Mouse (Mus musculus) embryonic facial prominence, embryonic 11.5 days (tissue): ENCODE data around the gene Wtip. TPM values are rescaled to one million over a fixed set of nuclear protein-coding genes. Genes with fewer than 3 reads are reported as not detected.
"Not testable (repeated sequence)": the region's sequence is repeated elsewhere in the genome, so short reads cannot be mapped to it uniquely, and the experiment has no call there.

Experiments used
- ATAC-seq: fragments of 200-750 bp; cut with Nextera tagmentation; replicated peaks from 2 replicates; pipeline ENCODE4 v1.8.0; 2017; ENCODE audit warnings: low read depth; ENCODE audit not compliant: insufficient number of reproducible peaks, low FRiP score, low TSS enrichment
- DNase-seq: peaks from one replicate; pipeline ENCODE4 v3.0.0-alpha.2; 2015; ENCODE audit warnings: low spot score
- H3K27ac ChIP-seq: fragments of 300-500 bp; sonication (generic); replicated peaks from 2 replicates; pipeline ENCODE4 v1.5.1; 2014; ENCODE audit warnings: mild to moderate bottlenecking, low read depth, low read length, control low read depth
- H3K27me3 ChIP-seq: fragments of 300-500 bp; sonication (generic); 2 replicates; pipeline ENCODE4 v1.6.1; 2014; ENCODE audit warnings: mild to moderate bottlenecking, low read length, moderate library complexity, mixed read lengths; ENCODE audit not compliant: control insufficient read depth, insufficient read depth
- H3K36me3 ChIP-seq: fragments of 300-500 bp; sonication (generic); replicated peaks from 2 replicates; pipeline ENCODE4 v1.6.1; 2014; ENCODE audit warnings: low read depth, mild to moderate bottlenecking, low read length, moderate library complexity, mixed read lengths; ENCODE audit not compliant: control insufficient read depth, insufficient read depth
- H3K4me1 ChIP-seq: fragments of 300-500 bp; sonication (generic); 2 replicates; pipeline ENCODE4 v1.6.1; 2014; ENCODE audit warnings: low read length, mixed read lengths; ENCODE audit not compliant: control insufficient read depth, insufficient read depth
- H3K4me2 ChIP-seq: fragments of 300-500 bp; sonication (generic); 2 replicates; pipeline ENCODE4 v1.6.1; 2014; ENCODE audit warnings: low read depth, mild to moderate bottlenecking, control low read depth, low read length, moderate library complexity
- H3K4me3 ChIP-seq: fragments of 300-500 bp; sonication (generic); 2 replicates; pipeline ENCODE4 v1.5.1; 2014; ENCODE audit warnings: low read depth, low read length, control low read depth
- H3K9ac ChIP-seq: fragments of 300-500 bp; sonication (generic); replicated peaks from 2 replicates; pipeline ENCODE4 v1.6.1; 2014; ENCODE audit warnings: mild to moderate bottlenecking, control low read depth, low read length
- H3K9me3 ChIP-seq: fragments of 300-500 bp; sonication (generic); replicated peaks from 2 replicates; pipeline ENCODE4 v1.6.1; 2016; ENCODE audit warnings: mild to moderate bottlenecking, low read length, inconsistent platforms, mixed read lengths; ENCODE audit not compliant: control insufficient read depth
- WGBS: fragments of 180-500 bp; shearing (Covaris S2); extraction: QIAGEN DNeasy Blood & Tissue Kit; methylation state at CpG from one replicate; pipeline ENCODE4 v1.1.7; 2014; 5-methylcytosine and 5-hydroxymethylcytosine counted together
- polyA plus RNA-seq: library from polyadenylated mRNA; unstranded; fragments of >200 nt; fragmentation: Nextera tagmentation; extraction: Ambion mirVana; gene quantifications from 2 replicates; pipeline ENCODE4 v1.2.1, GENCODE M21; 2014

Gene Wtip
- 4.3 and 6.7 TPM in 2 replicates for polyA plus RNA-seq

DNA sequence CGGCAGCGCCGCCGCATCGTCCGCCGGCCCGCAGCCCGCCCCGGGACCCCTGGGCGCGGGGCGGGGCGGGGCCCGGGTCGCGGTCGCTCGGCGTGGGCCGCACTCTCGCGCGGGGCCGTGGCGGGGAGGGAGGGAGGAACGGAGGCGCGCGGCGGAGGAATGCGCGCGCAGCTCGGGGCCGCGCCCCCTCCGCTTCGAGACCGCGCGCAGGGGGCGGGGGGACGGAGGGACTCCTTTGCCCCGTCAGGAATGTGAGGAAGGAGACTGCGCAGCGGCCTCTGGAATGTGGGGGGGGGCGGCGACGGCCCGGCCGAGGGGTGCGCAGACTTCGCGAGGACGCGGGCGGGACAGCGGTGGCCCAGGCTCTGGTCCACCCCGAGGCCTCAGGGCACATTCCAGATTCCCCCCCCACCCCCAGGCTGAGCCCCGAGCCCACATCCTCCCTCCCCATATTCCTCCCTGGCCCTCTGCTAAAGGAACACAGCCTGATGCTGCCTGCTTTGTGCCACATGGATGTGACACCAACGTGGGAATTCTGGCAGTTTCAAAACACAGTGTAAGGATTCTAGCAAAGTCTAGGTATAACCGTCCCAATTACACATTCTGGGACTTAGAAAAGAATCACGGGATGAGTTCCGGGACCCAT lies at the start of gene Wtip:
Gene Wtip (minus strand): TSS at position 152 of the 646 bp plus-strand sequence.
- H3K4me1 ChIP-seq, result 0 out of 2 replicates have a peak, but pooled peaks cover 3% of the 10 kb centered on the region
- H3K9ac ChIP-seq, result peak within 1 kb of the TSS; percentile 91
- H3K27ac ChIP-seq, result peak within 1 kb of the TSS; percentile 76
- DNase-seq (peak; percentile 91), ATAC-seq (peak; percentile 81)
- H3K4me3 ChIP-seq, result peak within 1 kb of the TSS; percentile 93
- no peaks in the 10 kb centered on the region for H3K27me3 ChIP-seq
- H3K36me3 ChIP-seq, result no peaks in the 10 kb centered on the region; the same call in 1 of the 2 replicates
- peak within 1 kb of the TSS; percentile 64 for H3K4me2 ChIP-seq
- no peaks in the 10 kb centered on the region for H3K9me3 ChIP-seq
- 2% methylated on average over 20 of the region's 65 CpGs for WGBS

DNA sequence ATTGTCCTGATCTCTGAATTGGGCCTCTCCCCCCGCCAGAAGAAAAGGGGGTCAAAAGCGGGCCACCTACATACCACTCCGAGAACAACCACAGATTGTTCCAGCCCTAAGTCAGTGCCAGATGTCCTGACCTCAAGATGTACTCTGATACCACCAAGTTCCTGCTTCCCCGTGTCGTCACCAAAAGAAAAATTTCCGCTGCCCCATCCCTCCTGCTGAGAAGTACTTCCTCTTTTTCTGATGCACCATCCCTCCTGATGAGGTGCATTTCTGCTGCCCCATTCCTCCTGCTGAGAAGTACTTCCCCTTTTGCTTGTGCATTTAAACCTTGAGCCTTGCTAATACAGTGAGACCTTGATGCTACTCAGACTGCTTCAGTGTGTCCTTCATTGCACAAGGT lies 43.2 kb upstream of the Wtip start:
- not testable (repeated sequence) for H3K36me3 ChIP-seq, H3K27me3 ChIP-seq, H3K4me1 ChIP-seq, DNase-seq, H3K9ac ChIP-seq, H3K9me3 ChIP-seq, H3K27ac ChIP-seq, H3K4me3 ChIP-seq, H3K4me2 ChIP-seq, ATAC-seq
- WGBS, result 83% methylated on average over 6 of the region's 6 CpGs

DNA sequence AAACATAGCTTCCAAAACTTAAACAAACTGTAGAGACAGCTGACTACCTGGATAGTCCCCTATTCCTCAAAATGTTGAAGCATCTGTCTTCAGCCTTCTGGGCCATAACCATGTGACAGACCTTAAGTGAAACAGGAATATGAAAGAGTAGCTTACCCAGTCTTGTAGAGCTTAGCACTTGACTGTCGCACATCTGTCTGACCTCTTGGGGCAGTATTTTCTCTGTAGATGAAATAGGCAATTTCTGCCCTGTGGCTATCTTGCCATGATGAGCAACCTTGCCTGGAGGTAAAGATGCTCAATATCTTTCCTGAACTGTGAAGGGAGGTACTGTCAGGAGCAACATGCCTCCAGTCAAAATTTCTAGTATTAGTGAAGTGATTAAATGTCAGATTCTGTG lies 39.2 kb upstream of the Wtip start:
- WGBS, result 77% methylated on average over 1 of the region's 1 CpGs
- Histone ChIP-seq H3K36me3 (no peaks in the 10 kb centered on the region), H3K27me3 (no peaks in the 10 kb centered on the region), H3K9ac (no peak overlapping the region), H3K4me2 (no peak overlapping the region), H3K9me3 (no peaks in the 10 kb centered on the region), H3K4me3 (no peak overlapping the region), H3K27ac (no peak overlapping the region), H3K4me1 (no peaks in the 10 kb centered on the region)
- no peak for ATAC-seq
- no peak for DNase-seq

DNA sequence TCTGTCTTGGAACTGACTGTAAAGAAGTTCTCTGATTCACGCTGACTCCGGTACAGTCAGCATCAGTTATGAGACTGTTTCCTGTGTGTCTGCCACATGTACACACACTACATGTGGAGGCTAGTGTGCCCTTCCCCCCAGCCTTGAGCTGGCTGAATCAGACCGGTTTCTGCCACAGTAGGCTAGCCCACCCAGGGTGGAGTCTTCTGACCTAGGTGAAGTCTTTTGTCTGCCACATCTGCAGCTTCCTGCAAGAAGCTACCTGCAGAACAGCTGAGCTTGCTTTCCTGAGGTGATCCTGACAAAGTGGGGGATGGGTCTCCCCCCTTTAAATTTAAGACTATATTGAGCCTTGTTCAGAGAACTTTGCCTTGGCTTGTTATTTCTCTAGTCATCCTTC lies 36.4 kb upstream of the Wtip start, which contains the start of gene Uba2:
Gene Uba2 (minus strand): TSS at position 146 of the 400 bp plus-strand sequence.
- Histone ChIP-seq H3K4me2 (peak within 1 kb of the TSS; percentile 77; the same call in 1 of the 2 replicates), H3K4me1 (no peaks in the 10 kb centered on the region; the same call in 1 of the 2 replicates), H3K27me3 (no peaks in the 10 kb centered on the region), H3K9me3 (no peaks in the 10 kb centered on the region), H3K4me3 (peak within 1 kb of the TSS; percentile 95), H3K27ac (peak within 1 kb of the TSS; percentile 87; the same call in 1 of the 2 replicates), H3K36me3 (peaks cover 3% of the 10 kb centered on the region; the same call in 1 of the 2 replicates), H3K9ac (peak within 1 kb of the TSS; percentile 97)
- WGBS, result 82% methylated on average over 3 of the region's 3 CpGs
- no peak for DNase-seq
- no peak for ATAC-seq

DNA sequence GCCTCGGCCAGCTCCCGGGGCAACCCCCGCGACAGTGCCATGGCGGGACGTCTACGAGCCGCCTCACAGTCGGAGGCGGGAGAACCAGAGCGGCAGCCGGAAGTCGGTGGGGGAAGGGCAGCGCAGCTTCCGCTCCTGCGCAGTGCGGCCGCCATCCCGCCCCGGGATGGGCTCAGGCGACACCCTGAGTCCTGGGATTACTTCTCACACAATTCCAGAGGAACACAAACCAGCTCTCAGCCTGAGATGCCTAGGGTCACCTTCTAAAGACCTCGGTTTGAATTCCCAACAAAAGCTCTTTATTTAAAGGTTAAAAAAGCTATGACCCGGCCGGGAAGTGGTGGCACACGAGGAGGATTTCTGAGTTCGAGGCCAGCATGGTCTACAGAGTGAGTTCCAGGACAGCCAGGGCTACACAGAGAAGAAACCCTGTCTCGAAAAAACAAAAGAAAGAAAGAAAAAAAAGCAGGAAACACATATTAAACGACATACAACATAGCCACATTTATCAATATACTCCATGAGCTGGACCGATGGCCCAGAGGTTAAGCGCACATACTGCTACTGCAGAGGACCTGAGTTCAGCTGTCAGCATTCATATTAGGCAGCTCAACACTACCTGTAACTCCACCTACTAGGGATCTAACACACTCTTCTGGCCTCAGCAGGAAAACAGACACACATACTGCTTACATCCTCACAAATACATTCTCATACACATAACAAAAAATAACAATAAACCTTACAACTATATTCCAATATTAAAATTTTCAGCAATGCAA lies 35.6 kb upstream of the Wtip start:
- H3K9ac ChIP-seq, result peak overlapping the region; percentile 97
- H3K4me3 ChIP-seq, result peak overlapping the region; percentile 95
- H3K9me3 ChIP-seq, result no peaks in the 10 kb centered on the region
- DNase-seq (peak; percentile 92), ATAC-seq (peak; percentile 95)
- 10% methylated on average over 24 of the region's 30 CpGs for WGBS
- no peaks in the 10 kb centered on the region for H3K27me3 ChIP-seq
- H3K4me2 ChIP-seq, result peak overlapping the region; percentile 77; the same call in 1 of the 2 replicates
- H3K36me3 ChIP-seq, result peaks cover 6% of the 10 kb centered on the region; the same call in 1 of the 2 replicates
- H3K27ac ChIP-seq, result peak overlapping the region; percentile 87
- no peaks in the 10 kb centered on the region; the same call in 1 of the 2 replicates for H3K4me1 ChIP-seq

DNA sequence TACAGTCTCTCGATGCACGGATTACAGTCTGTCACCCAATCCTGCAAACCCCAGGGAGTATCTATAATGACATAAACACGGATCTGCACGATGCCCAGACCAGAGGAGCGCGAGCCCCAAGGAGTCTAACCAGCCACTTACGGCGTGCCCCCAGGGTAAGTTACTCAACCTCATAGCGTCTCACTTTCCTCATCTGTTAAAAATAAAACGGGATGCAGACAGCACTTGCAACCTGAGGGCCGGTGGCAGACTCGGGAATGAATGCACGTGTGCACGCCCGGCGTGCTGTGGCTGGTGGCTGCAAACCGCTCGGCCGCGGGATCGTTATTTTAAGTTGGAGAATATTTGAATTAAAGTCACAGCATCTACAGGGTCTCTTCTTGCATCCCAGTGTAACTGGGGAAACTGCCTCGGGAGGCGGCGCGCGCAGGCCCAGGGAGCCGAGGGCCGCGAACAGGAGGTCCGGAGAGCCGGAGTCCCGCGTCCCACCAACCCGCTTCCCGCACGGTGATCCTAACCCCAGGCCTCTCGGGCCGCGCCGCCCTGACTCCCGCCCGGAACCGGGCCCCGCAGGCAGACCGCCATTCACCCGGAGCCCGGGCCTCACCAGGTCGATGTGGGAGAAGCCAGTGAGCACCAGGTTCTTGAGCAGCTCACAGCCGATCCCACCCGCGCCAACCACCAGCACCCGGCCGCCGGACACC lies 34.9 kb upstream of the Wtip start:
- WGBS, result 0% methylated on average over 52 of the region's 54 CpGs
- DNase-seq, result peak; percentile 52
- H3K9me3 ChIP-seq, result no peaks in the 10 kb centered on the region
- ATAC-seq, result peak; percentile 57
- H3K27me3 ChIP-seq, result no peaks in the 10 kb centered on the region
- no peaks in the 10 kb centered on the region; the same call in 1 of the 2 replicates for H3K4me1 ChIP-seq
- H3K27ac ChIP-seq, result peak overlapping the region; percentile 87
- H3K4me2 ChIP-seq, result peak overlapping the region; percentile 77
- peak overlapping the region; percentile 97 for H3K9ac ChIP-seq
- peak overlapping the region; percentile 95 for H3K4me3 ChIP-seq
- peaks cover 9% of the 10 kb centered on the region for H3K36me3 ChIP-seq

DNA sequence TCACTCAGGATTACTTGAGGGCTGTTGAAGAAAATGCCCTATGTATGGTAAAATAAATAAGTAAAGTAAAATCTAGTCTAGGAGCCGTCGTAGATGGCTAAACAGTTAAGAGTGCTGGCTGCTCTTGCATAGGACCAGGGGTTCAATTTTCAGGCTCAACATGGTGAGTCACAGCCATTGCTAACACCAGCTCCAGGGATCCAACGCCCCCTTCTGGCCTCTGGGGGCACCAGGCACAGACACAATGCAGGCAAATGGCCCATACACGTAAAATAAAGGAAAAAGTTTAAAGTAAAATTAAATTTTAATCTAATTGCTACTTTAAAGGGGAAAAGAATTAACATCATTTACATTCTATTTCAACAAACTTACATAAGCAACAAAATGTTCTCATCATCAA lies 33.8 kb upstream of the Wtip start:
- no peak for ATAC-seq
- H3K9me3 ChIP-seq, result no peaks in the 10 kb centered on the region
- H3K36me3 ChIP-seq, result peaks cover 12% of the 10 kb centered on the region
- H3K4me2 ChIP-seq, result no peak overlapping the region
- H3K4me3 ChIP-seq, result no peak overlapping the region
- no peak overlapping the region for H3K9ac ChIP-seq
- 54% methylated on average over 4 of the region's 4 CpGs for WGBS
- H3K27ac ChIP-seq, result no peak overlapping the region
- no peaks in the 10 kb centered on the region for H3K27me3 ChIP-seq
- peak; percentile 54 for DNase-seq
- H3K4me1 ChIP-seq, result no peaks in the 10 kb centered on the region; the same call in 1 of the 2 replicates
